Mouse (Mus musculus) embryonic facial prominence, embryonic 11.5 days (tissue): ENCODE measurements at regions not wholly inside any gene's neighbourhood (a gene's known extent, or its start where the extent isn't known, plus 50 kb on each side); places are given as distances from the start of the nearest gene placed in this dataset.

Experiments used
- ATAC-seq: fragments of 200-750 bp; cut with Nextera tagmentation; replicated peaks from 2 replicates; pipeline ENCODE4 v1.8.0; 2017; ENCODE audit warnings: low read depth; ENCODE audit not compliant: insufficient number of reproducible peaks, low FRiP score, low TSS enrichment
- DNase-seq: peaks from one replicate; pipeline ENCODE4 v3.0.0-alpha.2; 2015; ENCODE audit warnings: low spot score
- H3K27ac ChIP-seq: fragments of 300-500 bp; sonication (generic); replicated peaks from 2 replicates; pipeline ENCODE4 v1.5.1; 2014; ENCODE audit warnings: mild to moderate bottlenecking, low read depth, low read length, control low read depth
- H3K27me3 ChIP-seq: fragments of 300-500 bp; sonication (generic); 2 replicates; pipeline ENCODE4 v1.6.1; 2014; ENCODE audit warnings: mild to moderate bottlenecking, low read length, moderate library complexity, mixed read lengths; ENCODE audit not compliant: control insufficient read depth, insufficient read depth
- H3K36me3 ChIP-seq: fragments of 300-500 bp; sonication (generic); replicated peaks from 2 replicates; pipeline ENCODE4 v1.6.1; 2014; ENCODE audit warnings: low read depth, mild to moderate bottlenecking, low read length, moderate library complexity, mixed read lengths; ENCODE audit not compliant: control insufficient read depth, insufficient read depth
- H3K4me1 ChIP-seq: fragments of 300-500 bp; sonication (generic); 2 replicates; pipeline ENCODE4 v1.6.1; 2014; ENCODE audit warnings: low read length, mixed read lengths; ENCODE audit not compliant: control insufficient read depth, insufficient read depth
- H3K4me2 ChIP-seq: fragments of 300-500 bp; sonication (generic); 2 replicates; pipeline ENCODE4 v1.6.1; 2014; ENCODE audit warnings: low read depth, mild to moderate bottlenecking, control low read depth, low read length, moderate library complexity
- H3K4me3 ChIP-seq: fragments of 300-500 bp; sonication (generic); 2 replicates; pipeline ENCODE4 v1.5.1; 2014; ENCODE audit warnings: low read depth, low read length, control low read depth
- H3K9ac ChIP-seq: fragments of 300-500 bp; sonication (generic); replicated peaks from 2 replicates; pipeline ENCODE4 v1.6.1; 2014; ENCODE audit warnings: mild to moderate bottlenecking, control low read depth, low read length
- H3K9me3 ChIP-seq: fragments of 300-500 bp; sonication (generic); replicated peaks from 2 replicates; pipeline ENCODE4 v1.6.1; 2016; ENCODE audit warnings: mild to moderate bottlenecking, low read length, inconsistent platforms, mixed read lengths; ENCODE audit not compliant: control insufficient read depth
- WGBS: fragments of 180-500 bp; shearing (Covaris S2); extraction: QIAGEN DNeasy Blood & Tissue Kit; methylation state at CpG from one replicate; pipeline ENCODE4 v1.1.7; 2014; 5-methylcytosine and 5-hydroxymethylcytosine counted together

- Histone ChIP-seq H3K4me3 (no peak overlapping the region), H3K9me3 (no peaks in the 10 kb centered on the region), H3K27ac (no peak overlapping the region), H3K27me3 (no peaks in the 10 kb centered on the region), H3K4me1 (no peaks in the 10 kb centered on the region), H3K9ac (no peak overlapping the region), H3K4me2 (no peak overlapping the region), H3K36me3 (no peaks in the 10 kb centered on the region)
- ATAC-seq = no peak
- peak; percentile 70 for DNase-seq
- WGBS = 19% methylated on average over 5 of the region's 5 CpGs
Measured at GRCm38 (mm10) chr5:100991626-100992025, 146.1 kb downstream of the Gpat3 start.

- Histone ChIP-seq H3K27me3 (no peaks in the 10 kb centered on the region), H3K4me3 (no peak overlapping the region), H3K9me3 (no peaks in the 10 kb centered on the region), H3K9ac (no peak overlapping the region), H3K4me2 (no peak overlapping the region), H3K4me1 (no peaks in the 10 kb centered on the region), H3K27ac (no peak overlapping the region), H3K36me3 (no peaks in the 10 kb centered on the region)
- DNase-seq = peak; percentile 13
- 54% methylated on average over 10 of the region's 10 CpGs for WGBS
- no peak for ATAC-seq
Measured at GRCm38 (mm10) chr5:100982573-100982936, 137.0 kb downstream of the Gpat3 start.

GRCm38 (mm10) chr5:100981849-100982572 lies 136.5 kb downstream of the Gpat3 start:
- DNase-seq (no peak), ATAC-seq (no peak)
- H3K36me3 ChIP-seq = no peaks in the 10 kb centered on the region
- no peak overlapping the region for H3K27ac ChIP-seq
- no peak overlapping the region for H3K9ac ChIP-seq
- no peaks in the 10 kb centered on the region for H3K4me1 ChIP-seq
- no peak overlapping the region for H3K4me2 ChIP-seq
- H3K4me3 ChIP-seq = no peak overlapping the region
- no peaks in the 10 kb centered on the region for H3K27me3 ChIP-seq
- WGBS = 71% methylated on average over 18 of the region's 18 CpGs
- no peaks in the 10 kb centered on the region for H3K9me3 ChIP-seq

GRCm38 (mm10) chr5:100976736-100977135 lies 131.2 kb downstream of the Gpat3 start:
- Histone ChIP-seq H3K4me1 (no peaks in the 10 kb centered on the region), H3K27ac (no peak overlapping the region), H3K4me3 (no peak overlapping the region), H3K9me3 (no peaks in the 10 kb centered on the region), H3K9ac (no peak overlapping the region), H3K27me3 (no peaks in the 10 kb centered on the region), H3K4me2 (no peak overlapping the region), H3K36me3 (no peaks in the 10 kb centered on the region)
- DNase-seq = no peak
- WGBS = 52% methylated on average over 2 of the region's 2 CpGs
- ATAC-seq = no peak

- H3K27me3 ChIP-seq = no peaks in the 10 kb centered on the region
- H3K9me3 ChIP-seq = no peaks in the 10 kb centered on the region
- DNase-seq (no peak), ATAC-seq (no peak)
- no peak overlapping the region for H3K4me2 ChIP-seq
- 45% methylated on average over 15 of the region's 15 CpGs for WGBS
- no peak overlapping the region for H3K27ac ChIP-seq
- no peak overlapping the region for H3K9ac ChIP-seq
- no peaks in the 10 kb centered on the region for H3K36me3 ChIP-seq
- no peak overlapping the region for H3K4me3 ChIP-seq
- no peaks in the 10 kb centered on the region for H3K4me1 ChIP-seq
Measured at GRCm38 (mm10) chr5:100951210-100951609, 105.7 kb downstream of the Gpat3 start.
